Mouse (Mus musculus) kidney, postnatal 25 days (tissue): Measurements from ENCODE around the gene Ddx60.
"Not testable (repeated sequence)": the region's sequence is repeated elsewhere in the genome, so short reads cannot be mapped to it uniquely, and the experiment has no call there.

Experiments
- DNase-seq, 2 experiments: peaks; one replicate each; pipeline ENCODE4 v3.0.0; 2021; ENCODE audit warnings: mixed read lengths in 2 of 2

Ddx60 gene

DNA sequence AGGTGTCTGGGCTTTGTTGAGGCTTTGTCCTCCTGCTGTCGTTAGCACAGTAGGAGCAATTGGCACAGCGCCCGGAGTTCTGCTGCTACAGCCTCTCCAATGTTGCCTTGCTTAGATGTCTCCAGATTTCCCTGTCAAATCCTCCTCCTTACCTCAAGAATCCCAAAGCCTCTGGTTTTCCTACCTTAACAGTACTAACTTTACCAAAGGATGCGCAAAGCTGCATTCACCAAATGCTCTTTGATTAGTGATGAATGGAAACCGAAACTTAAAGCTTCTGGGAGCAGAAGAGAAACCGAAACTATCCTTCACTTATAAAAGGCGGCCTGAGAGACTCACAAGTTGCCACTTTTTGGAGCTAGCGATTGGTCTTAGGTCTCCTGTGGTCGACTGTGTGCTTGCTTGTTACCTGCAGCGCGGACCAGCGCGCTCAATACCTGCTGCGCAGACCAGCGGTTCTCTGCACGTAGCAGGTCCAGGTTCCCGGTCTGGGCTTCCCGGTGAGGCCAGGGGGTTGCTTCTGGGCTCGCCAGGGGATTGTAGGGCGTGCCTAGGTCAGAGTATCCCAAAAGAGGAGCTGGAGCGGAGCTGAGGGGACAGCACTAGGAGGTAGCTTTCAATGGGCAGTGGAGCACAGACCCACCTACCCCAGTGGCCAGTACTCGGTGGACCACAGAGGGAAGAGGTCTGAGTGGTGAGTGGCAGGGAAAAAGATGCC, at the start of gene Ddx60:
Gene Ddx60 (plus strand): TSS at position 311 of the 718 bp plus-strand sequence.
- DNase-seq, result peak; percentile 70 to 83

DNA sequence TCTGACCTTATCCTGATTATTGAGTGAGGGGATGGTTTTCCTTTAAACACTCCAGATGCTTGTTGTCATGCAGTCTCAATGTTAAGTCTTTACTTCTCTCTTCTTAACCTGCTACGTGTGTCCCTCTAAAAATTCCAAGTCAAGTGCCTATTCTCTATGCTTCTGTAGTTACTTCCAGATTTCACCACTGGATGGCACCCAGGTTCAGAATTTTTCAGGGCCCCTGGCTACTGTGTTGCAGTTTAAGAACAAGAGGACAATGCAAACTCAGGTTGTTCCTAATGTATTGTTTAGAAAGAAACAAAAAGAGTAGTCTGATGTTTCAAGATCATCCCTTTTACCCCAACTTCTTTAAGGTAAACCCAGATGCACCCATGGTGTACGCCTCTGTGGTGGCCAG, 33.8 kb upstream of the Ddx60 start:
- peak; percentile 43 to 69 for DNase-seq

DNA sequence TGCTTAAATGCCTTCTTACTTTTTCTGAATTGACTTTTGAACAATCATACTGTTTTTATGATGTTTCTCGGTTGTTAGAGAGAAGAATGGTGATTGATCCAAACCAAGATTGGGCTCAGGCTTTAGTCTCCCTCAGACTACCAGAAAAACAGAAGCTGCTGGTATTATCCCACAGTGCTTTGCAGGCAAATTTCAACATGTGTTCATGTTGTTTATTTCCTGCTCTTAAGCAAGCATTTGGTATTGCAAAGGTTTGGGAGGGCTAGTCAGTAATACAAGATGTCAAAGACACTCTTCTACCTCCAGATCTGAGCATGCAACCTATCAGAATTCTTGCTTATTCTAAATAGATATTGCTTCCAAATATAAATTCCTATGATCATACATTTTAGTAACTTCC, 31.1 kb upstream of the Ddx60 start:
- no peak for DNase-seq

DNA sequence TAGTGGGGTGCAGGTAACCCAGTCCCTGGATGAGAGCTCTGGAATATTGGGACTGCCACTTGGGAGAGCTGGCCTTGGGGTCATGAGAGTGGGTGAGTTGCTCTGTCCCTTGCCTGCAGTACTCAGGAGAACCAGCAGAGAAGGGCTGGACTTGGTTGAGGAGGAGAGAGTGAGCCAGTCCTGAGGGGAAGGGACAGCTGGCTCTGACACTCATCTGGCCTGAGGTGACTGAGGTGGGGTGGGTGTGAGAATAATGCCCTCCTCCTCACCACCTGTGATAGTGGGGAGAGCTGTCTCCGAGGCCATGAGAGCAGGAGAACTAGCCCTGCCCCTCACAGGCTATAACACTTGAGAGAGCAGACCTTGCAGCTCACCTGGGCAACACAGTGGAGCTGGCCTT, 30.5 kb upstream of the Ddx60 start:
- no peak for DNase-seq

DNA sequence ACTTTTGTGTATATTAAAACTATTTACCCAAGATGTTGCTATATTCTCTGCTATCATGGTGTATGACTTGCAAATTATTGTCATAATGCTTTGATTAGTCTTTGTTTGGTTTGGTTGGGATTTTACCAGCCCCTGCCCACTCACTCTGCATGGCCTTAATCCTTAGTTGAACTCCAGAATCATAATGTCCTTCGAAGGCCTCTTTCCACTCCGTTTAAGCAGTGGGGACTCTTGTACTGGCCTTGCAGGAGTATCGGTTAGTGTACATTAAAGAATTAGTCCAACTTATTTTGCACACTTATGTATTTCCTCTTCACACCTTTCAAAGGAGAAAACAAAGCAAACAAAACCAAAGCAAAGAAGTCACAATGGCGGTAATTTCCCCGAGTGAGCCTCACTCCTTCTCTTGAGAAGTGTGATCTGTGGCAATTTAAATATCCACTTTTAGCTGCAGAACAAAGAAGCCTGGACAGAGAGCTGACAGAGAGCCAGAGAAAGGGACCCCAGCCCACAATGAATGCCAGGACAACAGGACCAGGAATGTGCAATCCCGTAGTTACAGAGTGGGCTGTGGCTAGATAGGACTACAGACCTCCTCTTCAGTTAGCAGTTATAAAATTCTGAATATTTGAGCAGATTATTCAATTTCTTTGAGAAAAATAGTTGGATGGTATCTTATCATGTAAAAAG, 26.7 kb upstream of the Ddx60 start:
- DNase-seq, result no peak

DNA sequence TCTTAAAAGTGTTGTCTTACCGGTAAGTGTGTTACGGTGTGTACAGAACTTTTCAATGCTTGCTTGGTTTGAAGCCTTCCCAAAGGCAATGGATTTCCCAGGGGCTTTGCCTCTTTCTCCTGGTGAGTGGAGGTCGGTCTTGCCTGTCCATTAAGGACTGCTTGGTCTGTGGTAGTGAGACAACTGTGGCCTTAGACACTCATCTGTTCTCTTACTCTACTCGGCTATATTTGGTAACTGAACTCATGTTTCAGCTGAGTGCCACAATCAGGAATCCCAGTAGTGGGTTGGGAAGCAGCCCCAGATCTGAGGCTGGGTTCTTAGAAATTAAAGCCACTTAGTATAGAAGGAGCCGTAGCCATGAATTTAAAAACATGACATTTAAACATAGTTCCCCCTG, 25.4 kb upstream of the Ddx60 start, which contains the start of gene Palld:
Gene Palld (minus strand): TSS at position 170 of the 400 bp plus-strand sequence.
- no peak for DNase-seq

DNA sequence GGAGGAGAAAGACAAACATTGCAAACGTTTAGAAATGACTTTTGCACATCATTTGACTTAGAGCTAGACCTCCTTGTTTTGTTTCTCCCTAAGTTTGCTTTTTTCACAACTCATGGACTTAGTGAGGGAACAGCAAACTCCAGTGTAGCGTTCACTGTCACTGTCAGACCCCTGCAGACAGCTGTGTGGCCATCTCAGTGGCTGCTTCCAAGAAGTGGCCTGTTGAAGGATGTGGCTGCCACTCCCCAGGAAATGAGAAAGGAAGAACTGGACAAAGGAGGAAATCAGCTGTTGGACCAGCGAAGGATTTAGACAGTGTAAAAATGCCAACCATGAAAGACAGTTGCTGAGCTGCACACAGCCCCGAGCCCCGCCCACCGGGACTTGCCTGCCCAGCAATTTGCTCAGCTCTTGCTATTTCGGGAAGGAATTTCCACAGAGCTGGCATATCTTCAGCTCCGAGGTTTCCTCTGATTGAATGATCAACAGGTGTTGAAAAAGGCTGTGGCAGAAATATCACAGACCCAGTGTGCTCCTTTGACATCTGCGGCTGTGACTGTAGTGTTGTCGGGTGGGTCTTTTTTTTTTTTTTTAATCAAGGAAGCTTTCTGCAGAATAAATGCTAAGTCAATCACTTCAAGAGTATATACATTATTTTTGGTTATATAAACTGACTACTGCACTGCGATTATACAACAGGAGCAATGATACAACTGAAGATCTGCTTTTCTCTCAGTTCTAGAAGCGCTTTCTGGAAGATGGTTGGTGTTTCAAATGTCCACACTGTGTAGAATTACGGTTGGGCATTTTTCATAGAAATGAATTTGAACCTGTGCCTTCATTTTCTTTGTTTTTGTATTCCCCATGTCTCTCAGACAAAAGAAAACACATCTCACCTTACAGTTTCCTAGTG, 19.3 kb upstream of the Ddx60 start:
- DNase-seq, result peak; percentile 42 to 52

DNA sequence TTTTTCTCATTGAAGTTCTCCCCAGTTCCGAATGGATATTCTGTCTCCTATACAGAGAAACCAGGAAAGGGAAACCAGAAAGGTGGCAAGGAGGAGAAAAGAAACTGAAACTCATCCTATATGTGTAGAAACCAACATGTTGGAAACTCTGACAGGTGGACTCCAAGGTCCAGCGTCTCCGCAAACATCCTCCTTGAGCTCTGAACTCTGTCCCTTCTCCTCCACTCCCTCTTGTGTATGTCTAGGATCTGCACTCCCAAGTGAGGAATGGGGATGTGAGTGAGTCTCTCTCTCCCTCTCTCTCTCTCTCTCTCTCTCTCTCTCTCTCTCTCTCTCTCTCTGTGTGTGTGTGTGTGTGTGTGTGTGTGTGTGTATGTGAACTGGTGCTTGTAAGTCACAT, 18.6 kb upstream of the Ddx60 start:
- DNase-seq, result no peak

DNA sequence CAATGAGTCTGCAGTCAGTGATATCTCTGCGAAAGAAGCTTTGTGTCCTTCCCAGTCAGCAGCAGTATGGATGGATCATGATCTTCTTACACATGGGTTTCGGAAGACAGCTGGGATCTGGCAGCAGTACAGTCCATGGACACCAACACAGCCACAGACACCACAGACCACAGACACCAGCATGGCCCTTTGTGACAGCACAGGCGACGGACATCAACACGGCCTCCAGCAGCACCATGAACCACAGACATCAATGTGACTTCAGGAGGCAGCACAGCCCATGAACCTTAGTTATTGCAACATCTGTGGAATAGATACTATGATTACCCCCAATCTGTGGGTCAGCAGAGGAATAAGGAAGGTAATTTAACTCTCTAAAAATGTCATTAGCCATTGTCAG, 15.1 kb upstream of the Ddx60 start:
- no peak for DNase-seq

DNA sequence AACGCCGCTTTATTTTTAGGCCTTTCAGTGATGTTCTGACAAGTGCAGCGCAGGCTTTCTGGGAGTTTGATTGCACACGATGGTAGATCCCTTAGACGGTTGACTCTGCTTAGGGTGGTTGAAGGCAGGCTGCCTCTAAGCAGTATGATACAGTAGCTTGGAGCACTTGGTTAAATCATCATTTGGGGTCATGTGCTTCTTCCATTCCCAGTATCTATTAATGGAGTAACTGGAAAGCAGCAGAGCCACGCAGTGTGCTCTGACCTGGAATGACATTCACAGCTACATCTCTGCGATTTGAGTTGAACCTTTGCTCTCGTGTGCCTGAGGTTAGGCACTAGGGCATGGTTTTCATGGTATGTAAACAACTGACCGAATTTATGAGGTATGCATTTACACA, 13.9 kb upstream of the Ddx60 start:
- no peak for DNase-seq

DNA sequence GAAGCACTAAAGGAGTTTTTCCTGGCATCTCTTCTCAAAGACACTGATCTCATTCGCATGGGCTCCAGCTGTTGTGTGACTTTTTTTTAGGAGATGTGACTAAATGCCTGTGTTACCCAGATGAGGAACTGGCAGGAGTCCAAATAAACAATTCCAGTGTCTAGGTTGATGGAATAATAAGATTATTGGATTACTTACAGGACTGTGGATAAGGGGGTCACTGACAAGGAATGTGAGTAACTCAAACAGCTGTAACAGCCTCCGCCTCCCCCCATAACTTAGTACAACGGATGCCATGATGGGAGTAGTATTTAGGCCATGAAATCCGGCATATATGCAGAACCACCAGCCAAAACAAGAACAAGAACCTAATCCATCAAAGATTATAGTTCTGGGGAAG, 10.6 kb upstream of the Ddx60 start:
- DNase-seq, result no peak

DNA sequence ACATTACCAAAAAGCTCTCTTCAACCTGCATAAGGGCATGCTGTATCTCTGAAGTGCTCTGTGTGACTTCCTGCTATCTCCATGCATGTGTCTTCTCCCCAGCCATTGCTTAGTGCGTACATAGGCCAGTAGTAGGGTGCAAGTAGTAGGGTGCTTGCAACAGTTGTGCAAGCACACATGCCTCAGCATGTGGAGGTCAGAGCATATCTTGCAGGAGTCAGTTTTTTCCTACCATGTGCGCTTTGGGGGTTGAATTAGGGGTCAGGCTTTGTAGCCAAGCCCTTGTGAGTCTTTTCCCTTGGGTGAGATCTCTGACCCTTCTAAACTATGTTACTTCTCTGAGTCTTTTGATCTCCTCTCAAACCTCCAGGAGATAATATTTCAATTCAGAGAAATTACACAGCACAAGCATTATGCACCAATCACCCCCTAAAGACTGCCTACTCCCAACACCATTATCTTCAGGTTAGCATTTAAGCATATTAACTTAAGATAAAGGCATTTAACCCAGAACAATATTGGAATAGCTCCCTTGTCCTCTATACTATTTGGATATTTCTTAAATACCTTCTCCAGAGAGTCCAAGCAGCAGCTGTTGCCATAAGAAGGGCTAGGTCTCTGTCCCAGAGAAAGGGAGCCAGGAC, 8.6 kb upstream of the Ddx60 start:
- DNase-seq, result no peak

DNA sequence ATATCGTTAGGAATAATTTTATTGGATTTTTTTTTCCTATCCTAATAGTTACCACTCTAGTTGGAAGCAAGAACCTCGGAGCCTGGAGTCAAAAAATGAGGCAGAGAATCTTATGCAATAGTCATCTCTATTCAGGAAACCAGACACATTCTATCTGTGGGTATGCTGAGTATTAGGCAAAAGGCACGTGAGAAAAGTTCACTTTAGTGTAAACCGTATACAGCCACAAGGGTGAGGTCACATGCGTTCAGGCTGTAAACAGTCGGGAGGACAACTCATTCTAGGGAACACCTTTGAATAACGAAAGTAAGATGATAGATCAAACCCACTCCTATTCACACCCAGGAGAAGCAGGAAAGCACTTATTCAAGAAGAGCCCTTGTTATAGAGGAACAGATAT, 7.5 kb upstream of the Ddx60 start:
- DNase-seq, result no peak

DNA sequence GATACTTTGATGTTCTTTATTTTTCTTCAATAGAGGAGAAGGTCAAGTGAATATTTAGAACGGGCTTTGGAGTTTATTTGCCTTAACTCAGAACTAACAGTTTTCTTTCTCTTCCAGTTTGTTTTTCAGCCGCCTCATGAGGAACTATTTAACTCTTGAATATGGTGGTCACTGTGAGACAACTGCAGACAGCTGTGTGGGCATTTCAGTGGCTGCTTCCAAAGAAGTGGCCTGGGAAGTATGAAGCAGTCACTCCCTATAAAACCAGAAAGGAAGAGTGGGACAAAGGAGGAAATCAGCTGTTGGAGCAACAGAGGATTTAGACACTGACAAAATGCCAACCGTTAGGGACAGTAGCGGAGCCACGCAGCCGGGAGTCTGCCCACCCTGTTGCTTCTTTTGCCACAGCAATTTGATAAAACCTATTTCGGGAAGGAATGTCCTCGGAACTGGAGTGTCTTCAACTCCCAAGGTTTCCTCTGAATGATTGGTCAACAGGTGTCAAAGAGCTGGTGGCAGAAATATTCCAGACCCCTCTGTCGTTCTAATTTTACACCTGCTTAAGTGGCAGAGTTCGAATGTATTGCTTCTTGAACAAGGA, 6.3 kb upstream of the Ddx60 start:
- no peak for DNase-seq

DNA sequence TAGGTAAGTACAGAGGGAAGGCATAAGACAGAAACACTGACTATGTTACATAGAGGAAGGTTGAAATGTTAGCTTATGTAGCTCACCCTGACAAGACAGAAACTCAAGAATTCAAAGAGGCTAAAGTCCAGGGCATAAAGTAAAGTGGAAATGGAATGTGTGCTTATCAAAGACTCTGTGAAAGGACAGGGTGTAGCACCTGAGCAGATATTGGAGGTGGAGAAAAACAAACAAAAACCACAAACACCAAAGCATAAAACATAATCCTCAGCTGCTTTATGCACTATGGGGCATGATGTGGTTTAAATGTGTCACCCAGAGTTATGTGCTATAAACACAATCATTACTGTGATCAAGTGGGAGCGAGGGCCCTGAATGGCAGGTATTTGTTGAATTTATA, 3.4 kb upstream of the Ddx60 start:
- no peak for DNase-seq

DNA sequence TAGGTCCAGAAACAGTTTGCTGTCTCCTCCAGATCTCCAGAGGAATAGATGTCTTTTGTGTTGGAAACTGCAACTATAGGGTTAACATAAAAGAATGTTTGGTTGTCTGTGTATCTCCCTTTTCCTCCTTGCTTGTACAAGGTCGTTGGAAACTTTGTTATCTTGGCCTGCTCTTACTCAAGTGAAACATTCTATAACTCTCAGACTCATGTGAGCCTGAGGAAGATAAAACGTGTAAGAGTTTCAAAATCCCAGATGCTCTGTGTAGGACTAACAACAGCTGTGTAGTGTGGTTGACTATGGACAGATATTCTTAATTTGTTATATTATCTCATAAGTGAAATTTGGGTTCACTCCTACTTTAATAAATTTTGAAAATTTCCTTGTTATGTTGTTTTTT, 5.4 kb downstream of the Ddx60 start:
- DNase-seq, result no peak

DNA sequence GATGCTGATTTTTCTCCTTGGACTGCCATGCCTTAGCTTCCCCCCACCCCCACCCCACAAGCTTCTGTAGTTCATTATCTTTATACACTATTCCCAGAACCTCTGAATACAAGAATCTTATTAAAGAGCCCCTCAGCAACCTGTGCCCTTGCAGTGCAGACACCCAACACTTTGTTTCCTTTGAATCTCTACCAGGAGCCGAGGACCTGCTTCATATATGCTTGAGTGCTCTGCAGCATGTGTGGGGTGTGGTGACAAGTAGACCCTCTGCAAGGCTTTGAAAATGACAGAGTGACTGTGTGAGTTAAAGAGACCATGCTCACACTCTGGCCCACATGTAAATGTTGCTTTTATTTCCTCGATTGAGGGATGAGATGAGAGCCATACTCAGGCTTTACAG, 9.7 kb downstream of the Ddx60 start:
- no peak for DNase-seq

DNA sequence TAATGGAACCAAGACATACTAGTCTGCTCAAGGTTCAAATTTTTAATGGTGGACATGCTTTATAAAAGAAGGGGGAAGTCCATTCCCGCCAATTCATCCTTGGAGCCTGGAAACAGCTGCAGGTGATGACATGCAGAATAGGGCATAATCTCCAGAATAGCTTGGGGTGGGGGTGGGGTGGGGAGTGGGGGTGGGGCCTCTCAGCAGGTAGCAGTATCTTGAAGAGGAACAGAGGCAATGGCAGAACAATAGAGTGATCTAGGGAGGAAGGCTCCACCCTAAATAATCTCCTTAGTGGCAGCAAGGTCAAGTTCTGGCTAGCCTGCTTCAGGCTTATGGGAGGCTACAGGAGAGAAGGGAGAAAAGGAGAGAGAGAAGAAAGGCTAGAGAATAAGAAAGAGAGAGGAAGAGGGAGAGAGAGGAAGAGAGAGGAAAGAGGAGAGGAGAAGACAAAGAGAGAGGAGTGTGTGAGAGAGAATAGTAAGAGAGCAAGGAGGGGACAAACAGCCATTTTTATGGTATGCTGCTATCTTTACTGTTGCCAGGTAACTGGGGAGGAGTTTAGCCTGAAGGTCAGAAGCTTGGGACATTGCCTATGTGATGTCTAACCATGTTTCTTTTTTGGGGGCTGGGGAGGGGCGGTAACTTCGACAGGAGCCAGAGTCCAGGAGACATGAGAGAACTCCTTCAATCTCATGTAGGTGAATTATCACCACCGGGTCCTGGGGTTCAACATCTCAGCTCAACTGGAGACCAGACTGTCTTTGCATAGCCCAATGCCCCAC, 36.9 kb downstream of the Ddx60 start:
- DNase-seq, result not testable (repeated sequence)

DNA sequence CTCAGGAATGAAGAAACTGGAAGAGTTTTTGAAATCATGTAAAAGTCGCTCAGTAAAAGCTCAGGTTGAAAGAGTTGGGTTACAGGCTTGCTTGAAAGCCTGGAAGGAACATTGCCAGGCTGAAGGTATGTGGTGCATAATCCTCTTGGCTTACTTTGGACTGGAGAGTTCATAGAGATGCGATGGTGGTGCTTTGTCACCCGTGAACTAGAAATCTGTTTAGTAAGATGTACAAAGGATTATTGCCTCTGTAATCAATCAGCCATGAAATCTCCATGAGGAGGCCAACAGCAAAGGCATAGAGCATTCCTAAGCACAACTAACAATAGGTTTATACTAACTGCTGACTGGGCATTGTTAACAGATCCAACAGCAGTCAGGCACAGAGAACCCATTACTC, 41.7 kb downstream of the Ddx60 start:
- DNase-seq, result no peak

DNA sequence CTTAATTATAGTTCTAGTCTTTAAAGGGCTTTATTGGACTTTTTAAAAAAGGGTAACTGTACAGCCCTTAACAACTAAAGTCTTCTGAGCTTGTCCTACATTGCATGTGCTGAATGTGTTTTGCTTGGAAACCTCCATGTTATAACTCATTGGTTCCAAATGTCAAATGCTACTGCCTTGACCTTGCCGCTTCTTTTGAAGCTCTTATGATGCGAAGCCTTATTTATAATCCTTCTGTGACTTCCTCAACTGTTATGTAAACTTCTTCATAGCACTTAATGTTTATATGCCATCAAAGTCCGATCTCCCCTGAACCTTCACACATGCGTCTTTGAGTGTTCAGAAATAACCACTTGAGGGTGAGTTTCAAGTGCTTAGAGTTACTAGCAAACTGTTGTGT, 57.1 kb downstream of the Ddx60 start:
- no peak for DNase-seq

DNA sequence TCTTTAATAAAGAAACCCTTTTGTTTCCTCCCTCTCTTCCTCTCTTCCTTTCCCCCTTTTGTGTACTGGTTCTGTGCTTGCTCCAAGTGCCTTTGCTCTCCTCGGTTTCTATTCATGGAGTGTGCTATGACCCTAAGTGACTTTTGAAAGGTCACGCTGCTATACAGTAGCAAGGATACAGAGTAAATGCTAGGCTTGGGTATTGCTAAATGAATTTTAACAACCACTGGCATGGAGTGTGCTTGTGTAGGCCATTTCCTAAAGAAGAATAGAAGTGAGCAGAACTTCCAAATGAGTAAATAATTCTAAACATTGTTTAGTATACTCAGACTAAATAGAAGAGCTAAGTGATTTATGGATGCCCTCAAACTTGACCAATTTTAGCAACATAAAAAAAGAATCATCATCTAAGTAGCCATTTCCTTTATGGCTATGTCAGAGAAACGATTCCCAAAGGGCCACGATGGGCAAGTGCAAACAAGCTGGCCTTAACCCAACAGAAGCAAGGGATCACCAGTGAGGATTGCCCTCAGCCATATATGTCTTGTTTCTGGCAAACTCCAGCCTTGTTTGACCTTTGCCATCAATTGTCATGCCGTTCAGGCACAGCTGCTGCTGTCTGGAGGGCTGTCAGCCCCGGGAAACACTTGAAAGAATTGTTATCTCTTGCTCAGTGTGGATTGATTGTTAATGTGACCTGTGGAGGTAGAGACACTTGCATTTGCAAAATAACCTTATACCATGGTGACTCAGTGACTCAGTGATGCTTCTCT, 58.0 kb downstream of the Ddx60 start:
- peak; percentile 19 to 40 for DNase-seq
